Mouse (Mus musculus) hindbrain, embryonic 13.5 days (tissue): ENCODE measurements around the gene Siae. TPM values are rescaled to one million over a fixed set of nuclear protein-coding genes. Genes with fewer than 3 reads are reported as not detected.

Experiments
- ATAC-seq: fragments of 200-750 bp; cut with Nextera tagmentation; 2 replicates; pipeline ENCODE4 v1.8.0; 2017; ENCODE audit warnings: moderate TSS enrichment; ENCODE audit not compliant: low FRiP score
- H3K27ac ChIP-seq: fragments of 300-500 bp; sonication (generic); 2 replicates; pipeline ENCODE4 v1.5.1; 2015; ENCODE audit warnings: inconsistent platforms, mild to moderate bottlenecking, moderate library complexity
- H3K27me3 ChIP-seq: fragments of 300-500 bp; sonication (generic); 2 replicates; pipeline ENCODE4 v1.6.1; 2015; ENCODE audit warnings: mild to moderate bottlenecking, inconsistent platforms
- H3K36me3 ChIP-seq: fragments of 300-500 bp; sonication (generic); 2 replicates; pipeline ENCODE4 v1.6.1; 2015; ENCODE audit warnings: mild to moderate bottlenecking, inconsistent platforms
- H3K4me1 ChIP-seq: fragments of 300-500 bp; sonication (generic); replicated peaks from 2 replicates; pipeline ENCODE4 v1.6.1; 2015; ENCODE audit warnings: inconsistent platforms
- H3K4me2 ChIP-seq: fragments of 300-500 bp; sonication (generic); 2 replicates; pipeline ENCODE4 v1.6.1; 2015; ENCODE audit warnings: inconsistent platforms, mild to moderate bottlenecking, moderate library complexity
- H3K4me3 ChIP-seq: fragments of 300-500 bp; sonication (generic); 2 replicates; pipeline ENCODE4 v1.5.1; 2015; ENCODE audit warnings: mild to moderate bottlenecking, inconsistent platforms
- H3K9ac ChIP-seq: fragments of 300-500 bp; sonication (generic); 2 replicates; pipeline ENCODE4 v1.6.1; 2015; ENCODE audit warnings: mild to moderate bottlenecking, inconsistent platforms
- H3K9me3 ChIP-seq: fragments of 300-500 bp; sonication (generic); 2 replicates; pipeline ENCODE4 v1.6.1; 2016; ENCODE audit warnings: inconsistent platforms
- WGBS: fragments of 180-500 bp; shearing (Covaris S2); methylation state at CpG from one replicate; pipeline ENCODE4 v1.1.7; 2015; 5-methylcytosine and 5-hydroxymethylcytosine counted together
- polyA plus RNA-seq: library from polyadenylated mRNA; unstranded; fragments of >200 nt; fragmentation: Nextera tagmentation; extraction: Ambion mirVana; gene quantifications from 2 replicates; pipeline ENCODE4 v1.2.1, GENCODE M21; 2015

Gene Siae
- polyA plus RNA-seq, 1 experiment from 2014 or later: 10.9 TPM

- H3K4me1 ChIP-seq: no peaks in the 10 kb centered on the region
- H3K4me2 ChIP-seq: no peak overlapping the region
- no peak overlapping the region for H3K4me3 ChIP-seq
- ATAC-seq: no peak
- H3K27me3 ChIP-seq: 0 out of 2 replicates have a peak, but pooled peaks cover 2% of the 10 kb centered on the region
- WGBS: 90% methylated on average over 3 of the region's 3 CpGs
- no peaks in the 10 kb centered on the region for H3K36me3 ChIP-seq
- H3K27ac ChIP-seq: no peak overlapping the region
- no peaks in the 10 kb centered on the region for H3K9me3 ChIP-seq
- H3K9ac ChIP-seq: no peak overlapping the region
These were observed 114.8 kb downstream of the Siae start for GRCm38 (mm10) chr9:37670261-37670660.

DNA sequence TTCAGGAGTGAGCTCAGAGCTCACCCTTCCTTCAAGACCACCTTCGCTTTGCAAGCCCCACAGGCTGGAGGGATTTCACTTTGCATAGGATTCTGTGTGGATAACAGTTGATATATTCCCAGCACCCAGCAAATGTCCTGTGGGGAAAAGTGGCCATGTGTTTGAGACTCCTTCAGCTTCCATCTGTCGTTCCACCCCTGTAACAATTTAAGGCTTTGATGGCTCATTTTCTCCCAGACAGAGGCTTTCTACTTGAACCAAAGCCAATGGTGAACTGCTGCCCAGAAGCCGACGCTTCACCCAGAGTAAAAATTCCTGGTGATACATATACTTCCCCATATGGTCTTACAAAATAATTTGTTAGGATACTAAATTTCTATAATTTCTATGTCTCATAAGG is 119.8 kb downstream of the Siae start:
- Histone ChIP-seq H3K36me3 (no peaks in the 10 kb centered on the region), H3K27ac (no peak overlapping the region), H3K4me3 (no peak overlapping the region), H3K9ac (no peak overlapping the region), H3K4me1 (no peaks in the 10 kb centered on the region), H3K9me3 (no peaks in the 10 kb centered on the region), H3K27me3 (no peaks in the 10 kb centered on the region), H3K4me2 (no peak overlapping the region)
- 83% methylated on average over 4 of the region's 4 CpGs for WGBS
- ATAC-seq: no peak

DNA sequence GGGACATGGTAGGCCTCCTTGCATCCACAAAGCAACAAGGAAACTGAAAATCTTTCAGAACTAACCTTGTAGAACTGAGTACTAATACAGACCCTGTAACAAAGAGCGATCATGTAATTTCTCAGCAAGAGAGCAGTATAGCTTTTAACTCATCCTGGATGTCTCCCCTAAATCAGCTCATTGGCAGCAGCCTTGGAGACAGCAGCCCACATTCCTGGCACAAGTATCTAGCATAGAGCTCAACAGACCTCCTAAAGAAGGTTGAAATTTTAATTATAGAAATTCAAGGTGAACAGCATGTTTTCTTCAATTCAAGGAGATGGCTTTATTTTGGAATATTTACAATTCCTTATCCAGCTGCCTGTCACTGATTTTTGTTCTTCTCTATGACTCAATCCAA is 125.6 kb downstream of the Siae start:
- H3K27me3 ChIP-seq: no peaks in the 10 kb centered on the region
- H3K4me3 ChIP-seq: no peak overlapping the region
- H3K27ac ChIP-seq: no peak overlapping the region
- H3K4me1 ChIP-seq: no peaks in the 10 kb centered on the region
- H3K4me2 ChIP-seq: no peak overlapping the region
- H3K9ac ChIP-seq: no peak overlapping the region
- ATAC-seq: no peak
- WGBS: 93% methylated on average over 1 of the region's 1 CpGs
- no peaks in the 10 kb centered on the region for H3K9me3 ChIP-seq
- no peaks in the 10 kb centered on the region for H3K36me3 ChIP-seq

GRCm38 (mm10) chr9:37687288-37687940 is 131.9 kb downstream of the Siae start:
- H3K9ac ChIP-seq: no peak overlapping the region
- WGBS: 84% methylated on average over 3 of the region's 3 CpGs
- no peak for ATAC-seq
- H3K27ac ChIP-seq: no peak overlapping the region
- H3K27me3 ChIP-seq: no peaks in the 10 kb centered on the region
- H3K36me3 ChIP-seq: no peaks in the 10 kb centered on the region
- no peak overlapping the region for H3K4me3 ChIP-seq
- no peaks in the 10 kb centered on the region for H3K9me3 ChIP-seq
- H3K4me2 ChIP-seq: no peak overlapping the region
- H3K4me1 ChIP-seq: no peaks in the 10 kb centered on the region

DNA sequence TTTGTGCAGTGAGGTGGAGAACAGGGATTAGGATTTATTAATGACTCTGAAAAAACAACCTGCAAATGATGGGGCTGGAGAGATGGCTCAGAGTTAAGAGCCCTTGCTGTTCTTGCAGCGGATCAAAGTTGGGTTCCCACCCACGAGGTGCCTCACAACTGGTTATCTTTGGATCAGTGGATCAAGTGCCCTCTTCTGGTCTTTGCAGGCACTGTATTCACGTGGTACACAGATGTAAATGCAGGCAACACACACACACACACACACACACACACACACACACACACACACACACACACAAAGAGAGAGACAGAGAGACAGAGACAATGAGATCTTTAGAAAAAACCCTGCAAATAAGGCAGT is 132.4 kb downstream of the Siae start:
- Histone ChIP-seq H3K9ac (no peak overlapping the region), H3K4me3 (no peak overlapping the region), H3K27me3 (no peaks in the 10 kb centered on the region), H3K27ac (no peak overlapping the region), H3K36me3 (no peaks in the 10 kb centered on the region), H3K9me3 (no peaks in the 10 kb centered on the region), H3K4me1 (no peaks in the 10 kb centered on the region), H3K4me2 (no peak overlapping the region)
- no peak for ATAC-seq
- 42% methylated on average over 3 of the region's 3 CpGs for WGBS

GRCm38 (mm10) chr9:37689970-37690686 is 134.6 kb downstream of the Siae start:
- Histone ChIP-seq H3K9me3 (no peaks in the 10 kb centered on the region), H3K4me2 (no peak overlapping the region), H3K4me3 (no peak overlapping the region), H3K27me3 (no peaks in the 10 kb centered on the region), H3K9ac (no peak overlapping the region), H3K27ac (no peak overlapping the region), H3K4me1 (no peaks in the 10 kb centered on the region), H3K36me3 (no peaks in the 10 kb centered on the region)
- 47% methylated on average over 5 of the region's 5 CpGs for WGBS
- ATAC-seq: no peak

Other genes with a start within 250 kb of the Siae start
- gene Ccdc15, start 207.3 kb upstream of the Siae start, polyA plus RNA-seq: 8.0 TPM in 2 replicates
- gene Hepacam, start 188.3 kb upstream of the Siae start, polyA plus RNA-seq: 5.4 and 7.4 TPM in 2 replicates
- gene Robo4, start 153.8 kb upstream of the Siae start, polyA plus RNA-seq: 5.7 and 6.5 TPM in 2 replicates
- 64.6 and 91.3 TPM in 2 replicates for gene Robo3, start 122.5 kb upstream of the Siae start, polyA plus RNA-seq
- gene Msantd2, start 66.4 kb upstream of the Siae start, polyA plus RNA-seq: 35.4 and 39.2 TPM in 2 replicates
- gene Esam, start 27.6 kb upstream of the Siae start, polyA plus RNA-seq: 41.1 and 43.4 TPM in 2 replicates
- 0.82 and 1.6 TPM in 2 replicates for gene Vsig2, start 16.4 kb upstream of the Siae start, polyA plus RNA-seq
- gene Nrgn, start 2.8 kb upstream of the Siae start, polyA plus RNA-seq: 9.2 and 14.9 TPM in 2 replicates
- gene Spa17, start 58.0 kb downstream of the Siae start, polyA plus RNA-seq: 16.1 and 17.1 TPM in 2 replicates
- gene Tbrg1, start 101.6 kb downstream of the Siae start, polyA plus RNA-seq: 89.2 and 95.8 TPM in 2 replicates
- 0.08 and 0.47 TPM in 2 replicates for gene Panx3, start 113.5 kb downstream of the Siae start, polyA plus RNA-seq
- gene Olfr160, start 160.6 kb downstream of the Siae start, polyA plus RNA-seq: not detected in 2 replicates
- not detected in 2 replicates for gene Olfr874, start 189.4 kb downstream of the Siae start, polyA plus RNA-seq
- gene Olfr875, start 216.2 kb downstream of the Siae start, polyA plus RNA-seq: not detected in 2 replicates
- gene Olfr876, start 247.3 kb downstream of the Siae start, polyA plus RNA-seq: not detected in 2 replicates